Mouse (Mus musculus) kidney, postnatal 10 days (tissue): Measurements from ENCODE around the gene Basp1.

ENCODE experiments used
- DNase-seq: peaks from one replicate; pipeline ENCODE4 v3.0.0; 2021; ENCODE audit warnings: mixed read lengths

Gene Basp1

DNA sequence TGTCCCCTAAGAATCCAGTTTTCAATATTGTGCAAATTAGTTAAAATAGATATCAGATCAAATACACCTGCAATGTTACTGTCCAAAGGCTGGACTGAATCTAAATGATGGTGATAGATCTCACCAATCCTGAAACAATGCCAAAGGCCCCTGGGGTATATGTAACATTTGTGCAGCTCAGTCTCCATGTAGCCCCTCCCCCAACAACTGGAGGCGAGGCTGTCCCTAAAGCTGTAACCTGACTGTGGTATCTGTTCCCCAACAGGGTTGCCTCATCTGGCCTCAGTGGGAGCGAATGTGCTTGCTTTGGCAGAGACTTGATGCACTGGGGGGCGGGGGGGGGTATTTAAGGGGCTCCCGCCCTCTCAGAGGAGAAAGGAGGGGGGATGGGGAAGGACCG, 52.7 kb downstream of the Basp1 start:
- DNase-seq = no peak

GRCm38 (mm10) chr15:25358680-25359097, 54.9 kb downstream of the Basp1 start:
- peak; percentile 40 for DNase-seq

DNA sequence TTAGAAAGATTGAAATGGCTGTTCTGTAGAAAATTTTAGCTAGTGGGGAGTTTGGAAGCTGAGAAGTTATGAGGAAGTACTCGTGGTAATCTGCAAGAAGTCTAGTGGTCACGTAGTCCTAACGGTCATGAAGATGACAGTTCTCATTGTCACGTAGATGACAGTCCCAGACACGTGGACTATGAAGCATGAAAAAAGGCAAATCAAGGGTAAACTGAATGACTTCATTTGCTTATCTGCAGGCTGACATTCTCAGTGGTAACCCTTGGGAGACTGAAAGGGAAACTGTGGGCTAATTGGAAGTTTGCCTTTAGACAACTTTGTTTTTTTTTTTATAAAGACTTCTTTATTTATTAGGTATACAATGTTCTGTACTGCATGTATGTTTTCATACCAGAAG, 58.2 kb downstream of the Basp1 start:
- no peak for DNase-seq

- no peak for DNase-seq
Observed at GRCm38 (mm10) chr15:25354738-25355137, 58.8 kb downstream of the Basp1 start.

DNA sequence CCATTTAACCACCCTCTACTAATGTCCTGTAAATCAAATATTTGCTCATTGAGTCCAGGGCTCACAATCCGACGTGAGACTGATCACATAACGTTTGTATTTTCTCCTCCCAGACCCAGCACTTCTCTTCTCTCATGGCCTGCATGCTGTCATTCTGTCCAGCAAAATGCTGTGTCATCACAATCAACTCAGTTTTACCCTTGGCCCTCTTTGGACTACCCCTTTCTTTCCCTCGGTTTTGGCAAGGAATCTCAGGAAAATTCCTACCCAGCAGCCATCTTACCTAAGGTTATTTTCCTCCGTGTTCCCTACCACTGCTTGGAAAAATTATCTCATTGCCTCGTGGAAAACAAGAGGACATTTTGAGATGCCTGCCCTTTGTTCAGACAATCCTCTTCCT, 60.1 kb downstream of the Basp1 start:
- DNase-seq = no peak

GRCm38 (mm10) chr15:25343263-25343662, 70.3 kb downstream of the Basp1 start:
- no peak for DNase-seq

DNA sequence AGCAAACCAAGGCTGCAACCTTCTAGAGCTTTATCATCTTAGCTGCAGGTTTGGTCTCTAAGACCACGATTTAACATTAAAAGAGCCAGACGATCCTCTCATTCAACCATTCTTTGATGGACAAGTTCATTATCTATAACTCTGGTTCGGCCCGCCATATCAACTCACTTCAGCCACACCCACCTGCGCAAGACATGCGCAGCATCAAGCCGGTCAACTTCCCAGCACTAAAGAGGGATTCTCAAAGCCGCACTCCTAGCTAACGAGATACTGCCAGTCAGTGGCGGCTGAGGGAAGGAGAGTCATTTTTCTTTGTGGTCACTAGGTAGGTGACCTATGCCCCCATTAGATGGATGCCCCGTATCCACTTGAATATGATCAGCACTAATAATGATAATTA, 78.3 kb downstream of the Basp1 start:
- DNase-seq = no peak

DNA sequence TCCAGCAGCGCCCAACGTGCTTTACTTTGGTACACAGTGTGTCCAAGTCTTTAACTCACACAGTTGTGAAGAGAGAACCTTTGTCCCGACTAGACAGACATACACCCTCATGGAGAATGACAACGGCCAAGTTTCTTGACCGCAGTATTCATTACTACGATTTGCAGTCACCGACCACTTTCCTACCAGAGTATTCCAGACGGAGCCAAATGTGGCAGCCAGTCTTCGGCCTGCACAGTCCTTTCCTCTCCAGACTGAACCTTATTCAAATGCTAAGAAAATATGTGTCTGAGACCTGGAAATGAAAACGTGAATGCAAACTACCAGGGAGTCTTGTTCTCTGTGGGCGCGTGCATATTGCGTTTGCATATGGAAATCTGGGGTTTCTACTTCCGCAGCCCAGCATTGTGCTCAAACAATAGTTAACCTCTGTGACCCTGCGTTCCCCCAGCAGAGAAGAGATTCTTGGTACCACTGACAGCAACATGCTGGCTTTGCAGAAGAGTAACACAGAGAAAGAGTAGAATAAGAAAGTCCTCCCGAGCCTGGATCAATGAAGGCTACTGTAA, 81.6 kb downstream of the Basp1 start:
- DNase-seq = no peak

- no peak for DNase-seq
Observed at GRCm38 (mm10) chr15:25330946-25331345, 82.6 kb downstream of the Basp1 start.

DNA sequence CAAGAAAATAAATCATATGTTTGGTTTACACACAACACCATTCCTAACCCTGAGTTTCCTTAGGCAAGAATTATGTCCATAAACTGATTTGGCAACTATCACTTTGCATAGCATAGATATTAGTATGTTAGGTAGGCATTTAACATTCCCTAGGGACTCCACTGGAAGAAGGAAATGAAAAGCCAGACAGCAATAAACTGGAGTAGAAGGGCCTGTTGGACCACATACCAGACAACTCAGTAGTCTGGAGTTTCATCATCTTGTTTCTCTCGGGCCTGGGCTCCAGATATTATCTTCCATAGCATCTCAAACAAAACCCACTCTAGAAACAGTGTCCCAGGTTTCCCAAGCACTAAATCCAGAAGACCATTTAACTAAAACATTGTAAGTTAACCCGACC, 91.0 kb downstream of the Basp1 start:
- no peak for DNase-seq

DNA sequence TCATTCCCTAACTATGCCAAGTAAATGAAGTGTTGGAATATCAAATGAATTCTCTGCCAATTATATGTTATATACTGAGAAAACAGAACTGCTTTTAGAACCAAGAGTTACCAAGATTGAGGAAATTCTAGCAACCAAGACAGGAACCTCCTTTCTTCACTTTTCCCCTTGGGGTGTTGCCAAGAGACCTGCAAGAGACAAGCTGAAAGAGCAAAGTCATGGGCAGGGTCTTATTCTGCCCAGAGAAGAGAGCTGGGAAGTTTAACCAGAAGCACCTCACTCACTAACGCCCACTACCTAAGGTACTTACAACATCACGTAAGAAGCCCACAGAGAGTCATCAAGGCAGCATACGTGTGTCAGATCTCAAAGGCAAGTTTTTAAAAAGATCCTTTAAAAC, 91.5 kb downstream of the Basp1 start:
- DNase-seq = no peak

DNA sequence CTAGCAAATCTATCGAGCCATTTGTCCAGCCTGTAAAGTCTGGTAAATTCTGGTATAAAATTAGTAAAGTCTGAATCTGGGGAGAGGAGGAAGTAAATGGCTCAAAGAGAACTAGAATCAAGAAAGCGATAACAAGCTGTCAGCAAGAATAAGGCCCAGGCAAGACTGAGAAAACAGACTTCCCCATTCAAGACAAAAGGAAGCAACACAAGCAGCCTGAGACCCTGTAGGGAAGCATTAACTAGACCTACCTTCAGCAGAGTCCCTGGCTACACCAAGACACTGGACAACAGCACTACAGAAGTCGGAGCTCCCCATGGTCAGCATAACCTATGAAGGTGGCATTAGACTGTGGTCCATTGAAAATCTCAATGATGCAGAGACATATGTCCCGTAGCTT, 91.9 kb downstream of the Basp1 start:
- no peak for DNase-seq

- DNase-seq = no peak
Observed at GRCm38 (mm10) chr15:25314471-25314870, 99.1 kb downstream of the Basp1 start.
